Mouse (Mus musculus) cortical plate, adult 2 months (tissue): Measurements from ENCODE around the gene Asb16. TPM values are rescaled to one million over a fixed set of nuclear protein-coding genes. Genes with fewer than 3 reads are reported as not detected.
A peak's percentile ranks its signal among the peaks of the same experiment; 100 is the strongest.
"Not testable (repeated sequence)": the region's sequence is repeated elsewhere in the genome, so short reads cannot be mapped to it uniquely, and the experiment has no call there.

ENCODE experiments used
- H3K27ac ChIP-seq: fragments of 200-500 bp; 2 replicates; pipeline ENCODE4 v1.5.1; 2012; ENCODE audit warnings: low read length, control low read depth, inconsistent platforms; ENCODE audit not compliant: insufficient read depth
- H3K4me1 ChIP-seq: fragments of 200-500 bp; 2 replicates; pipeline ENCODE4 v1.6.1; 2011; ENCODE audit warnings: low read length; ENCODE audit not compliant: control insufficient read depth, insufficient read depth
- H3K4me3 ChIP-seq: fragments of 200-500 bp; 2 replicates; pipeline ENCODE4 v1.5.1; 2011; ENCODE audit warnings: mild to moderate bottlenecking, low read length, control low read depth; ENCODE audit not compliant: insufficient read depth
- CTCF ChIP-seq: fragments of 200-500 bp; IDR thresholded peaks from 2 replicates; pipeline ENCODE4 v1.5.1; 2011; ENCODE audit warnings: mild to moderate bottlenecking, control low read depth, low read length; ENCODE audit not compliant: insufficient read depth; ENCODE audit errors: extremely low read depth
- POLR2A ChIP-seq: fragments of 200-500 bp; IDR thresholded peaks from 2 replicates; pipeline ENCODE4 v1.6.1; 2011; ENCODE audit warnings: mild to moderate bottlenecking, low read length, control low read depth; ENCODE audit not compliant: insufficient read depth; ENCODE audit errors: extremely low read depth
- polyA plus RNA-seq: library from polyadenylated mRNA; depleted of rRNA; stranded (reverse); fragments of >200 nt; gene quantifications from 2 replicates; pipeline ENCODE4 v1.2.3, GENCODE M21; 2012

Asb16 gene
- polyA plus RNA-seq, 1 experiment = 2.2 TPM

DNA sequence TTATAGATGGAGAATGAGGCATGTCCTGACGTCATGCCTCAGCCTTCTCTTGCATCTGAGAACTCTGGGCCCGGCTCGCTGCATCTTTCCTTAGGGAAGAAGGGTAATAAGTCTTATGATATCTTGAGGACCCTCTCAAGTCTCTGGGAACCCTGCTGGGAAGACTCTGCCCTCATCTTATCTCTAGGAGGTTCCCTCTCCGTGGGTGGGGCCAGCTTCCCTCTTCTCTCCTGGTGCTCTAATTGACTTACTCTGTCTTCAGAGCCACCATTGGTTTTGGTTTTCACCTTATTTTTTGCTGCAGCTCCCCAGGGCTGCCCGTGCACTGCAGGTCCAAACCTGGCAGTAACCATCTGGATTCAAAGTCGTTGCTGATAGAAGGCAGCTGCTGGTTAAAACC lies 10.4 kb upstream of the Asb16 start:
- Histone ChIP-seq H3K4me1 (no peaks in the 10 kb centered on the region), H3K27ac (no peak overlapping the region), H3K4me3 (no peak overlapping the region)
- TF ChIP-seq POLR2A (no peak), CTCF (no peak)

DNA sequence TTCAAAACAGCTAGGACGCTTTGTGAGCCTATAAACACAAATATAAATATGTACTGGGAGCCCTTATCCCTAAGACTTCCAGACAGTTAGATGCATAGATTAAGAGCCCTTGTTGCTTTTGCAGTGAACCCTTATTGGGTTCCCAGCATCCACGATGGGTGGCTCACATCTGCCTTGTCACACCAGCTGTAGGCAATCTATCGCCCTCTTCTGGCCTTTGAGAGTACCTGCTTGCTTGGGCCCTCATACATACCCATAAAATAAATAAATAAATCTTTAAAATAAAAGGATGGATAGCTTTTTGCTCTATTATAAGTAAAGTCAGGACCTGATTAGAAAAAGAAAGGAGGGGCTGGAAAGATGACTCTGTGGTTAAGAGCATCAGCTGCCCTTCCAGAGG lies 10.0 kb upstream of the Asb16 start:
- no peak for TF ChIP-seq CTCF
- no peak for TF ChIP-seq POLR2A
- Histone ChIP-seq H3K4me1 (no peaks in the 10 kb centered on the region), H3K4me3 (no peak overlapping the region), H3K27ac (no peak overlapping the region)

DNA sequence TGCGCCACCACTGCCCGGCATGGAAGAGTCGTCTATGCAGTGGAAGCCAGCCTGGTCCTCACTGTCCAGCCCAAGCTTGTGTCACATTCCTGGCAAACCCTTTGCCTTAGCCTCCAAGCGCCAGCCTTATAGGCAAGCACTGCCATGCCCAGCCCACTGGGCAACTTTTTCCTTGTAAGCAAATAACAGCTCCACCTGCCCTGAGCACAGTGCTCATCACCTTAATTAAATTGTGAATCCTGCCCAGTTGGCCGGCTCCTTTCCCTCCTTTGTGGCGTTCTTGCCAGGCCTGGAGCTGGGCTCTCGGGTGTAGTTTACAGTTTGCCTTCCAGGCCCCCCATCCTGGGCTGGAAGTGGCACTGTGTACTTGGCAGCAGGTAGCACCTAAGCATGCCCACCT lies 5.3 kb upstream of the Asb16 start:
- no peak for TF ChIP-seq CTCF
- no peak for TF ChIP-seq POLR2A
- Histone ChIP-seq H3K27ac (no peak overlapping the region), H3K4me3 (no peak overlapping the region), H3K4me1 (no peaks in the 10 kb centered on the region)

DNA sequence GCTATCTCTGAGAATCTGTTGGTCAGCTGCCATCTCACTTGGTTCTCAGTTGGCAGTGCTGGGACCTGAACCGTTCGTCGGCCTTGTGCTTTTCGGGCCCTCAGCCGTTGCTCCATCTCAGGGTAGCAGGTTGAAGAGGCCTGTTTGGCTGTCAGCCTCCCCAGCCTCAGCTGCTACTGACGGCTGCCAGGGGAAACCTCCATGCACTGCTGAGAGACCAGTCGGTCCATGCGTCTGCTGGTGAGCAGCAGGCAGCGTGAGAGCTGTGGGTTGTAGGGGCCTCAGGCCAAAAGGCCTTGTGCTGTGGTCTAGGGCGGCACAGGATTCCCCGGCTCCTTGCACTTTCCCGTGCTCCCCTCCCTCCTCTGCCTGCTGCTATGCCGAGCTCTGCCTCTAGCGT lies 2.7 kb upstream of the Asb16 start:
- Histone ChIP-seq H3K4me1 (no peaks in the 10 kb centered on the region), H3K4me3 (no peak overlapping the region), H3K27ac (no peak overlapping the region)
- TF ChIP-seq POLR2A = no peak

DNA sequence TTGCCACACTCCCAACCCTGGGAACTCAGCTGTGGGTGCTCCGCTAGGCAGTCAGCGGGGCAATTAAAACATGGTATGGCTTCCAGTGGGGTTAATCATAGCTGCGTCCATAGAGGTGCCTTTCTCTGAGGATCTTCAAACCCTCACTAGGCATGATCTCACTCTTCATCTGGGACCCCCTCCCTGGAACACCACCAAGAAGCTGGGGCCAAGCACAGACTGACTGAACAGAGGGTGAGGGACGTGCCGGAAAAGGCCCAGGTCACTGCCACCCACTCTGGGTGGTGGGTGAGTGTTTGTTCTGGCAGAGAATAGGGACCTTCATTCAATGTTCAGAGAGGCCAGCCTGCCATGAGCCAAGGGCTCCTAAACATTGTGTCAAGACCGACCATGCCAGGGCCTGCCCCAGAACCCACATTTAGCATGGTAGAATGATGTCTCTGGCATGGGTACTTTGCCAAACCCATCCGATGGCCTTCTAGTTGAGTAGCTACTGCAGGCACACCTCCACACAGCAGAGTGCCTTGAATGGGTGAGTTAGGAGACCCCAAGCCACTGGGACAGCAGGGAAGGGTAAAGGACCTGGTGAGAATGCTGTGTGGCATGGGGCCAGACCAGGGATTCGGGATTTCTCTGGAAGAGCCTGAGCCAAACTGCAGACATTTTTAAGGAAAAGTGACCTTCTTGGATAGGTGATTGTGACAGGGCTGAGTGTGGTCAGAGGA lies 1.8 kb upstream of the Asb16 start:
- Histone ChIP-seq H3K4me1 (no peaks in the 10 kb centered on the region), H3K4me3 (no peak overlapping the region), H3K27ac (no peak overlapping the region)
- TF ChIP-seq CTCF (no peak), POLR2A (no peak)

DNA sequence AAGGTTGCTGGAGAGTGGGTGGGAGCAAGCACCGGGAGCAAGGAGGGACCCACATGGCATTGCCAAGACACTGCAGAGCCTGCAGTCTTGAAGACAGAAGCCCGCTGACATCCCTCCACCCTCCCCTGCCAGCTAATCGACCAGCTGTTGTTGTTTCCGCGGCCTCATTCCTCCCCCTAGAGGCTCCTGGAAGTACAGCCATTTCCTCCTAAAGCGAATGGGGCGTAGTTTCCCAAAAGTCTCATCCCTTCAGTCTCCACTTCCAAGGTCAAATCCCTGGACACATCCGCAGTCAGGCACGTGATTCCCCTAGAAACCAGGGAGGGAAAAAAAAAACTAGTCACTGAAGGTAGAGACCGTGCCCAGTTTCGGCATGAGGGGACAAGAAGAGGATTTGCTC lies 1.1 kb upstream of the Asb16 start:
- TF ChIP-seq POLR2A = no peak
- TF ChIP-seq CTCF = peak; percentile 74
- no peaks in the 10 kb centered on the region for H3K4me1 ChIP-seq
- H3K27ac ChIP-seq = no peak overlapping the region
- no peak overlapping the region for H3K4me3 ChIP-seq

DNA sequence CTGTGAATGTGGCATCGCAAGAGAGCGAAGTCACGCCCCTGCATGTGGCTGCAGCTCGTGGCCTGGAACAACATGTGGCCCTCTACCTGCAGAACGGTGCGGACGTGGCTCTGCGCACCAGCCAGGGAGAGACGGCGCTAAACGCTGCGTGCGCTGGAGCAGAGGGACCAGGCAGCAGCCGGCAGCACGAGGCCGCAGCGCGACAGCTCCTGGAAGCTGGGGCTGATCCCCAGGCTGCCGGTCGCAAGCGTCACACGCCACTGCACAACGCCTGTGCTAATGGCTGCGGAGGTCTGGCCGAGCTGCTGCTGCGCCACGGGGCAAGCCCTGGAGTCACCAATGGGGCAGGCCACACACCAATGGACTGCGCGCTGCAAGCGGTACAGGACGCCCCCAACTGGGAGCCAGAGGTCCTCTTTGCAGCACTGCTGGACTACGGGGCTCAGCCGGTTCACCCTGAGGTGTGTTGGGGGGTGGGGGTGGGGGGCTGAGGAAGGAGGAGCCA lies 7.9 kb downstream of the Asb16 start:
- TF ChIP-seq CTCF (no peak), POLR2A (no peak)
- Histone ChIP-seq H3K4me3 (peak overlapping the region; percentile 33), H3K27ac (no peak overlapping the region), H3K4me1 (peaks cover 3% of the 10 kb centered on the region; the same call in 1 of the 2 replicates)

DNA sequence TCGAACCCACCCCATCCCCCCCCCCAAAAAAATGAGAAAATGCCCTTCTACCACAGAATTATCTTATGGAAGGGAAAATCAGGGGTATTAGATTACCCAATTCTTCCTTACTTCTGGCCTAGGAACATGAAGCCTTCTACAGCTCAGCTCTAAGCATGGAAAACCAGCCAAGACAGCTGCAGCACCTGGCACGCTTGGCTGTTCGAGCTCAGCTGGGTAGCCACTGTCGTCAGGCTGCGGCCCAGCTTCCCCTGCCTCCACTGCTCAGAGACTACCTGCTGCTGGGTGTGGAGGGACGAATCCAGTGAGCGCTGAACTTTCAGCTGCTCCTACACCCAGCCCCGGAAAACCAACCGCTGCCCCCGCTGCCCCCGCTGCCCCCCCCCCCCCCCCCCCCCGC lies 9.2 kb downstream of the Asb16 start:
- Histone ChIP-seq H3K27ac (no peak overlapping the region), H3K4me3 (no peak overlapping the region), H3K4me1 (peaks cover 3% of the 10 kb centered on the region; the same call in 1 of the 2 replicates)
- TF ChIP-seq POLR2A (no peak), CTCF (no peak)

DNA sequence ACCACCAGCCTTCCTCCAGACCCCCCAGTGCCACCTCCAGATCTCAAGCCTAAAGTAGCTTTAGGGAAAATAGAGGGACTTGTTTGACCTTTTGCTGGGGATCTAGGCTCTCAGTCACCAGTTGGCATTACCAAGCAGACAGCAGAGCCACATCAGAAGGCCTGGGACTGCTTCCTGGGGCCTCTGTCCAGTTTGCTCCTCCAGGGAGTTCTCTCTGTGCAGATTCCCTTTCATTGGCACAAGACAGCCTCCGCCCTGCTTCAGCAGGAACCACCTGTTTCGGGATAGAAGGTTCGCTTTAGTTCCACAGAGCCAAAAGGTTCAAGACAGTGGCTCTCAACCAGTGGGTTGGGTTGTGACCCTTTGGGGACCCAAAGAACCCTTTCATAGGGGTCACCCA lies 11.1 kb downstream of the Asb16 start:
- H3K4me3 ChIP-seq = no peak overlapping the region
- no peak overlapping the region for H3K27ac ChIP-seq
- TF ChIP-seq POLR2A (no peak), CTCF (no peak)
- peaks cover 3% of the 10 kb centered on the region; the same call in 1 of the 2 replicates for H3K4me1 ChIP-seq

DNA sequence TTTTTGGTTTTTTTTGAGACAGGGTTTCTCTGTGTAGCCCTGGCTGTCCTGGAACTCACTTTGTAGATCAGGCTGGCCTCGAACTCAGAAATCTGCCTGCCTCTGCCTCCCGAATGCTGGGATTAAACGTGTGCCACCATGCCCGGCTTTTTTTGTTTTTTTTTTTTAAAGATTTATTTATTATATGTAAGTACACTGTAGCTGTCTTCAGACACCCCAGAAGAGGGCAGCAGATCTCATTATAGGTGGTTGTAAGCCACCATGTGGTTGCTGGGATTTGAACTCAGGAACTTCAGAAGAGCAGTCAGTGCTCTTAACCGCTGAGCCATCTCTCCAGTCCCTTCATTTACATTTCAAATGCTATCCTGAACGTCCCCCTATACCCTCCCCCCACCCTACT lies 11.7 kb downstream of the Asb16 start:
- H3K4me1 ChIP-seq, H3K4me3 ChIP-seq, H3K27ac ChIP-seq: not testable (repeated sequence)
